Mouse (Mus musculus) thymus, adult 2 months (tissue): ENCODE measurements around the gene Tmem62. TPM values are rescaled to one million over a fixed set of nuclear protein-coding genes. Genes with fewer than 3 reads are reported as not detected.
"Not testable (repeated sequence)": the region's sequence is repeated elsewhere in the genome, so short reads cannot be mapped to it uniquely, and the experiment has no call there.

Source experiments
- DNase-seq: peaks from one replicate; pipeline ENCODE4 v3.0.0; 2021
- H3K27ac ChIP-seq: fragments of 200-500 bp; 2 replicates; pipeline ENCODE4 v1.5.1; 2012; ENCODE audit warnings: low read length, control low read depth; ENCODE audit not compliant: control insufficient read depth, insufficient read depth
- H3K27me3 ChIP-seq: fragments of 200-500 bp; 2 replicates; pipeline ENCODE4 v1.6.1; 2012; ENCODE audit warnings: mild to moderate bottlenecking, low read length, moderate library complexity, mixed read lengths; ENCODE audit not compliant: control insufficient read depth, insufficient read depth
- H3K36me3 ChIP-seq: fragments of 200-500 bp; 2 replicates; pipeline ENCODE4 v1.6.1; 2012; ENCODE audit warnings: mild to moderate bottlenecking, low read length, moderate library complexity; ENCODE audit not compliant: control insufficient read depth, insufficient read depth
- H3K4me1 ChIP-seq: fragments of 200-500 bp; replicated peaks from 2 replicates; pipeline ENCODE4 v1.6.1; 2012; ENCODE audit warnings: low read length; ENCODE audit not compliant: control insufficient read depth, insufficient read depth
- H3K4me3 ChIP-seq: fragments of 200-500 bp; 2 replicates; pipeline ENCODE4 v1.5.1; 2012; ENCODE audit warnings: mild to moderate bottlenecking, low read length, control low read depth, moderate library complexity; ENCODE audit not compliant: control insufficient read depth, insufficient read depth
- CTCF ChIP-seq: fragments of 200-500 bp; IDR thresholded peaks from 2 replicates; pipeline ENCODE4 v1.5.1; 2012; ENCODE audit warnings: mild to moderate bottlenecking, control low read depth, low read length, moderate library complexity, borderline replicate concordance; ENCODE audit not compliant: control insufficient read depth, poor library complexity, insufficient read depth; ENCODE audit errors: extremely low read depth
- POLR2A ChIP-seq: fragments of 200-500 bp; IDR thresholded peaks from 2 replicates; pipeline ENCODE4 v1.6.1; 2012; ENCODE audit warnings: mild to moderate bottlenecking, low read length, control low read depth, moderate library complexity; ENCODE audit not compliant: control insufficient read depth, poor library complexity, insufficient read depth; ENCODE audit errors: extremely low read depth
- WGBS: fragments of 180-500 bp; shearing (Covaris S2); methylation state at CpG from one replicate; pipeline ENCODE4 v1.1.7; 2018; 5-methylcytosine and 5-hydroxymethylcytosine counted together
- polyA plus RNA-seq: library from polyadenylated mRNA; depleted of rRNA; stranded (reverse); fragments of >200 nt; gene quantifications from 2 replicates; pipeline ENCODE4 v1.2.3, GENCODE M21; 2012

Gene Tmem62
- polyA plus RNA-seq, 1 experiment = 8.8 TPM

DNA sequence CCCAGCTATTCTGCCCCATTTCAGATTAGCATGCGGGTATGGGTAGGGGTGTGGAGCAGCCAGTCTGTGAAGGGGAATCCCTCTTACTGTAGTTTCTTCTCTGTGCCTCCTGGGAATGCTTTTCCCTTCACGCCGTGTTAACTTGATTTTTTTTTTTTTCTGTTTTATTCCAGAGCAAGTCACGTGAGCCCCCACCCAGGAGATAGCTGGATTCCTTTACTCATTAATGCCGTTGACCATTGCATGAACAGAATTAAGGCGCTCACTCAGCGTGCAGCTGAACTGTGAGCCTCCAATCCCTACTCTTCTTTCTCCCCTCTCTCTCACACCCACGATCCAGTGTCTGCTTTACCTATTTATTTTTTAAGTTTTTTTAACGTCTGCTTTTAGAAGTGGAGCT, 39.4 kb downstream of the Tmem62 start:
- Histone ChIP-seq H3K4me3 (no peak overlapping the region), H3K27ac (no peak overlapping the region), H3K36me3 (peaks cover 50% of the 10 kb centered on the region), H3K27me3 (no peaks in the 10 kb centered on the region), H3K4me1 (no peaks in the 10 kb centered on the region)
- TF ChIP-seq CTCF (no peak), POLR2A (no peak)
- no peak for DNase-seq
- WGBS = 98% methylated on average over 9 of the region's 9 CpGs

DNA sequence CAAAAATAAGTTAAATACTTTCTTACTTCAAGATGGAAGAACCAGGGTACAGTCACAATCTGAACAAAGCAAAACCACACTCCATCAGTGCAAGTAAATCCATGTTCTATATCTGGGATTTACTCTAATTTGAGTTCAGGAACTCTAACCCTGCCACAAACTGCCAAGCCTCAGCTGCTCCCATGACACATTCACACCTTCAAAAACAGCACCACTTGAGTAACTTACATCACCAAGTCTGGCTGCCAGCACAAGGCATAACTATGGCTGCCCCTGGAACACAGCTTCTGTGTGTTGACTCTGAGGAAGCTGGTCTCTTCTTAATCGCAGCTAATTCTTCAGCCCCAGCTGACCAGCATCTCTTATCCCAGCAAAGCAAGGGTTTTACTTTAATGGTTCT, 40.3 kb downstream of the Tmem62 start:
- 97% methylated on average over 1 of the region's 1 CpGs for WGBS
- peaks cover 50% of the 10 kb centered on the region for H3K36me3 ChIP-seq
- H3K4me3 ChIP-seq = no peak overlapping the region
- H3K4me1 ChIP-seq = no peaks in the 10 kb centered on the region
- no peak overlapping the region for H3K27ac ChIP-seq
- H3K27me3 ChIP-seq = no peaks in the 10 kb centered on the region
- TF ChIP-seq POLR2A (no peak), CTCF (no peak)
- no peak for DNase-seq

GRCm38 (mm10) chr2:121022918-121023317, 46.1 kb downstream of the Tmem62 start:
- DNase-seq = no peak
- 89% methylated on average over 5 of the region's 5 CpGs for WGBS
- peaks cover 2% of the 10 kb centered on the region for H3K36me3 ChIP-seq
- no peak overlapping the region for H3K27ac ChIP-seq
- no peaks in the 10 kb centered on the region for H3K4me1 ChIP-seq
- TF ChIP-seq CTCF (no peak), POLR2A (no peak)
- no peak overlapping the region for H3K4me3 ChIP-seq
- H3K27me3 ChIP-seq = no peaks in the 10 kb centered on the region

DNA sequence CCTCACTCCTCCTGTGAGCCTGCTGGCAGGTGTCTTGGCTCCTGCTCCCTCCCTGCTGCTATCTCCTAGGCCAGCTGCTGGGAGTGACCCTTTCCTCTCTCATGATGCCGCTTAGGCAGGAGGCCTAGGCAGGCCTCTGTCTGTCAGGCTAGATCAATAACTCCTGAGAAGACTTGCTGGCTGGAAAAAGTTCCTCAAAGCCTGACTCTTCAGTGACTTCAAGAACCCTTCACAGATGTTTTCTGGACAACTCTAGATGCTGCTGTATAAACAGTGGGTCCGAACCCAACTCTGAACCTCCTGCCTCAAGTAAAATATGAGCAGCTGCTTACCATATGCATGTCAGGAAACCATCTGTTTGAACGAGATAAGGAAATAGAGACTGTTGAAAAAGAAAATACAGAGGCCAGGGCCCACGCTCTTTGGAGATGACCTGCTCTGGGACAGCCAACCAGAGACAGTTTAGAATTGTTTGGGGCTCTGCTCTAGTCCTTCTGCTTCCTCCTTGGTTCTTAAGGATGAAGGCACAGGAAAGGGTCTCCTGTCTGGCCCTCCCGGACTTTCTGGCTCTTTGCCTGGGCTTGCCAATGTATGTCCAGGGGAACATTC, 60.0 kb downstream of the Tmem62 start, which contains the start of gene Epb42:
Gene Epb42 (minus strand): TSS at position 340 of the 609 bp plus-strand sequence.
- TF ChIP-seq POLR2A (no peak), CTCF (no peak)
- 63% methylated on average over 5 of the region's 5 CpGs for WGBS
- no peaks in the 10 kb centered on the region for H3K4me1 ChIP-seq
- no peak for DNase-seq
- H3K27me3 ChIP-seq = no peaks in the 10 kb centered on the region
- H3K27ac ChIP-seq = no peak within 1 kb of the TSS
- no peak within 1 kb of the TSS for H3K4me3 ChIP-seq
- H3K36me3 ChIP-seq = no peaks in the 10 kb centered on the region

- H3K27ac ChIP-seq, H3K36me3 ChIP-seq, H3K4me3 ChIP-seq, H3K27me3 ChIP-seq, DNase-seq, H3K4me1 ChIP-seq: not testable (repeated sequence)
- 100% methylated on average over 1 of the region's 1 CpGs for WGBS
Observed at GRCm38 (mm10) chr2:121038851-121039250, 62.0 kb downstream of the Tmem62 start.

DNA sequence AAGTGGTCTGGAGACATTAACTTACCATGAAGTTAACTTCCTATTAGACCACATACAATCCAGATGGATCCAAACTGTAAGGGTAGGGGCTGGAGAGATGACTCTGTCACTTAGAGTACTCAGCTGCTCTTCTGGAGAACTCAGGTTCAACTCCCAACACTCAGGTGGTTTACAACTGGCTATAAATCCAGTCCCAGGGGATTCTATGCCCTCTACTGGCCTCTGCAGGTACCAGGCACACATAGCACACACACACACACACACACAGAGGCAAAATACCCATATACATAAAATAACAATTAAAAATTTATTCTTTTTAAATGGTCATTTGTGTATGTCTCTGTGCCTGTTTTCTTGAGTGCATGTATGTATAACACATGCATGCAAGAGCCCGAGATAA, 62.6 kb downstream of the Tmem62 start:
- no peaks in the 10 kb centered on the region for H3K36me3 ChIP-seq
- no peaks in the 10 kb centered on the region for H3K27me3 ChIP-seq
- H3K4me1 ChIP-seq = no peaks in the 10 kb centered on the region
- TF ChIP-seq POLR2A (no peak), CTCF (no peak)
- WGBS = 98% methylated on average over 1 of the region's 1 CpGs
- no peak for DNase-seq
- no peak overlapping the region for H3K4me3 ChIP-seq
- no peak overlapping the region for H3K27ac ChIP-seq

GRCm38 (mm10) chr2:121041098-121041497, 64.3 kb downstream of the Tmem62 start:
- Histone ChIP-seq H3K4me3 (no peak overlapping the region), H3K36me3 (no peaks in the 10 kb centered on the region), H3K27ac (no peak overlapping the region), H3K4me1 (no peaks in the 10 kb centered on the region), H3K27me3 (no peaks in the 10 kb centered on the region)
- 33% methylated on average over 5 of the region's 5 CpGs for WGBS
- no peak for TF ChIP-seq CTCF
- peak; percentile 16 for DNase-seq
